ENCODE assay signal across 8 mouse cellular contexts in genomic region chr16:13109990-13110595, GRCm38 (mm10). TPM values are rescaled to one million over a fixed set of nuclear protein-coding genes. Genes with fewer than 3 reads are reported as not detected.
DNase-seq lines count a peak whose midpoint lies in the region; ATAC-seq and TF ChIP-seq lines count a peak whose summit lies in the region.

No protein-coding gene starts in this region.

- H3K4me1 ChIP-seq in liver, adult 2 months (ENCODE audit: control insufficient read depth, insufficient read depth, low read length): no peaks in the 10 kb centered on the region
- no peaks in the 10 kb centered on the region; the same call in 1 of the 2 replicates for H3K4me1 ChIP-seq in brown adipose tissue, adult 24 weeks (ENCODE audit: control insufficient read depth, insufficient read depth, insufficient read length, low read length)
- H3K4me1 ChIP-seq in hindbrain, embryonic 15.5 days (replicated peaks): peaks cover 12% of the 10 kb centered on the region
- H3K4me1 ChIP-seq in midbrain, postnatal 0 days (ENCODE audit: insufficient read depth, low read length): peaks cover 7% of the 10 kb centered on the region; the same call in 1 of the 2 replicates

- WGBS in liver, adult 2 months: 1% methylated on average over 32 of the region's 32 CpGs
- WGBS in hindbrain, embryonic 15.5 days: under 1% methylated on average over 32 of the region's 32 CpGs
- under 1% methylated on average over 32 of the region's 32 CpGs for WGBS in midbrain, postnatal 0 days

- no peak for DNase-seq in liver, adult 2 months (ENCODE audit: extremely low read depth, low read depth, low spot score)
- no peak for DNase-seq in liver
- peak; percentile 51 for DNase-seq in midbrain, postnatal 0 days (ENCODE audit: low spot score)
- DNase-seq in right cerebral cortex, postnatal 4 days: no peak
- no peak for DNase-seq in gastrocnemius, postnatal 14 days
- DNase-seq in natural killer cell, adult 2 months (ENCODE audit: low spot score in 2 of 2): no peak

- H3K4me3 ChIP-seq in liver, adult 2 months (ENCODE audit: insufficient read depth, low read depth, low read length): peak overlapping the region; percentile 87
- H3K4me3 ChIP-seq in brown adipose tissue, adult 24 weeks (ENCODE audit: insufficient read depth, low read depth, low read length): peak overlapping the region; percentile 79
- H3K4me3 ChIP-seq in hindbrain, embryonic 15.5 days: peak overlapping the region; percentile 60
- H3K4me3 ChIP-seq in midbrain, postnatal 0 days (ENCODE audit: low read depth, low read length): peak overlapping the region; percentile 69

- H3K79me2 ChIP-seq in liver, adult 2 months (ENCODE audit: control insufficient read depth, insufficient read depth, low read length): no peaks in the 10 kb centered on the region; the same call in 1 of the 2 replicates

- peak overlapping the region; percentile 97 for H3K9ac ChIP-seq in liver, adult 2 months (ENCODE audit: low read depth, low read length)
- peak overlapping the region; percentile 79 for H3K9ac ChIP-seq in hindbrain, embryonic 15.5 days
- peak overlapping the region; percentile 91 for H3K9ac ChIP-seq in midbrain, postnatal 0 days (replicated peaks; ENCODE audit: low read length, poor library complexity, severe bottlenecking)

- peaks cover 15% of the 10 kb centered on the region for H3K36me3 ChIP-seq in liver, adult 2 months (ENCODE audit: control insufficient read depth, insufficient read depth, low read length)
- H3K36me3 ChIP-seq in hindbrain, embryonic 15.5 days: peaks cover 23% of the 10 kb centered on the region
- peaks cover 4% of the 10 kb centered on the region; the same call in 1 of the 2 replicates for H3K36me3 ChIP-seq in midbrain, postnatal 0 days (ENCODE audit: insufficient read depth, low read length)

- no peak for TF ChIP-seq POLR2A in liver, adult 2 months (IDR thresholded peaks at IDR 0.05; ENCODE audit: extremely low read depth, insufficient read depth, low read length)

- no peaks in the 10 kb centered on the region for H3K27me3 ChIP-seq in liver, adult 2 months (ENCODE audit: control insufficient read depth, insufficient read depth, low read length)
- no peaks in the 10 kb centered on the region for H3K27me3 ChIP-seq in hindbrain, embryonic 15.5 days
- no peaks in the 10 kb centered on the region for H3K27me3 ChIP-seq in midbrain, postnatal 0 days (ENCODE audit: insufficient read depth, low read length)

- TF ChIP-seq CTCF in liver, adult 2 months (IDR thresholded peaks at IDR 0.05; ENCODE audit: low read depth, low read length): no peak
- TF ChIP-seq CTCF in midbrain, postnatal 0 days (IDR thresholded peaks at IDR 0.05): no peak

- intact Hi-C loops in gastrocnemius, postnatal 14 days (cut with DNase I; ENCODE audit: low total_unique reads): loop anchor here (10.0 kb wide), 2 partner anchors 515 to 625 kb away; partner anchors contain the start of gene Pla2g10

- H3K4me2 ChIP-seq in hindbrain, embryonic 15.5 days: peak overlapping the region; percentile 68
- H3K4me2 ChIP-seq in midbrain, postnatal 0 days (ENCODE audit: low read depth, low read length, poor library complexity, severe bottlenecking): peak overlapping the region; percentile 70

- H3K27ac ChIP-seq in liver, adult 2 months (replicated peaks; ENCODE audit: insufficient read depth, low read depth, low read length): peak overlapping the region; percentile 45
- peak overlapping the region; percentile 13 for H3K27ac ChIP-seq in brown adipose tissue, adult 24 weeks (replicated peaks; ENCODE audit: low read depth, low read length)
- peak overlapping the region; percentile 88 for H3K27ac ChIP-seq in hindbrain, embryonic 15.5 days (replicated peaks)
- H3K27ac ChIP-seq in midbrain, postnatal 0 days (ENCODE audit: low read depth, low read length): peak overlapping the region; percentile 91

- peak; percentile 19 for ATAC-seq in hindbrain, embryonic 15.5 days (ENCODE audit: low FRiP score, low read depth)
- ATAC-seq in midbrain, postnatal 0 days (ENCODE audit: low FRiP score): no peak; the same call in none of the 2 replicates

- H3K9me3 ChIP-seq in hindbrain, embryonic 15.5 days: no peaks in the 10 kb centered on the region
- H3K9me3 ChIP-seq in midbrain, postnatal 0 days (ENCODE audit: low read length): no peaks in the 10 kb centered on the region

RNA-seq across cellular contexts. Expression of gene Ercc4, which starts 0.6 kb away (rescaled TPM):
- total RNA-seq in liver, adult 2 months (2014; rRNA removed): 5.4 and 6.8 TPM in 2 replicates
- 4.0 and 5.6 TPM in 2 replicates for polyA plus RNA-seq in liver, adult 2 months (2012; rRNA removed)
- polyA plus RNA-seq in brown adipose tissue, adult 24 weeks (2012; ENCODE audit: insufficient read depth, insufficient read length, missing spikeins): 2.1 and 3.6 TPM in 2 replicates
- 16.0 and 17.8 TPM in 2 replicates for polyA plus RNA-seq in hindbrain, embryonic 15.5 days (2015; fragmentation: Nextera tagmentation; extraction: Ambion mirVana)
- 23.4 and 24.8 TPM in 2 replicates for total RNA-seq in midbrain, postnatal 0 days (2014; rRNA removed)
- 14.3 and 15.3 TPM in 2 replicates for polyA plus RNA-seq in midbrain, postnatal 0 days (2015; fragmentation: Nextera tagmentation; extraction: Ambion mirVana)
- total RNA-seq in gastrocnemius, postnatal 14 days (2021): 1 to 10 TPM; 4.9 to 5.6 TPM

Comparison
In these comparisons a context has a peak if more than half of its experiments do, and no peak if none do; other contexts are left out.
1. H3K27ac ChIP-seq: peak in every context shown above with its lines; median percentile 91 in midbrain, postnatal 0 days; 88 in hindbrain, embryonic 15.5 days; 45 in liver, adult 2 months; 13 in brown adipose tissue, adult 24 weeks.